Mouse (Mus musculus): ENCODE measurements around the gene Tmod3.

GRCm38 (mm10) chr9:75528096-75528495 lies 31.4 kb downstream of the Tmod3 start:
- TF ChIP-seq EP300 (IDR thresholded peaks at IDR 0.05; ENCODE audit: low read depth) = no peak
- peak; percentile 36; the same call in 1 of the 2 replicates for TF ChIP-seq CTCF (IDR thresholded peaks at IDR 0.05; ENCODE audit: low read depth)

Measured in liver, embryonic 14.5 days (tissue).